Mouse (Mus musculus): Measurements from ENCODE around the gene Mctp1.

Gene Mctp1

GRCm38 (mm10) chr13:76609425-76609824, 225.1 kb downstream of the Mctp1 start:
- no peak for DNase-seq (ENCODE audit: extremely low read depth, low read depth)

- no peak for DNase-seq (ENCODE audit: extremely low read depth, low read depth)
Measured at GRCm38 (mm10) chr13:76611499-76611898, 227.2 kb downstream of the Mctp1 start.

- DNase-seq (ENCODE audit: extremely low read depth, low read depth): no peak
Measured at GRCm38 (mm10) chr13:76620111-76620510, 235.8 kb downstream of the Mctp1 start.

DNA sequence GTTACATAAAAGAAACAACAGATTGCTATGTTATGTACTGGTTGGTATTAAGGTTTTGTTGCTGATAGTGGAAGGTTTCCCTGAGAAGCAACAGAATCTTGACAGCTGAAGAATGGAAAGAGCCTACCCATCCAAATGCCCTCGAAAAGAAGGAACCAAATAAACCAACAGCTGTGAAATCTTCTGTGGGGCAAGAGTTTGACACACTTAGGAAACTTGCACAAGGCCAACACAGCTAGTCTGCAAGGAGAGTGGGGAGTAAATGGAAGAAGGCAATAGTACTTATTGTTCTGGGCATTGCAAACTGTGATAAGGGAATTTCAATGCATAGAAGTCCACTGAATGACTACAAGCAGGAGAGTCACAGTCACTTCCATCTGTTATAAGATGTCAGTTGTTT, 236.2 kb downstream of the Mctp1 start:
- DNase-seq (ENCODE audit: extremely low read depth, low read depth): no peak

GRCm38 (mm10) chr13:76633707-76634106, 249.4 kb downstream of the Mctp1 start:
- DNase-seq (ENCODE audit: extremely low read depth, low read depth): no peak

DNA sequence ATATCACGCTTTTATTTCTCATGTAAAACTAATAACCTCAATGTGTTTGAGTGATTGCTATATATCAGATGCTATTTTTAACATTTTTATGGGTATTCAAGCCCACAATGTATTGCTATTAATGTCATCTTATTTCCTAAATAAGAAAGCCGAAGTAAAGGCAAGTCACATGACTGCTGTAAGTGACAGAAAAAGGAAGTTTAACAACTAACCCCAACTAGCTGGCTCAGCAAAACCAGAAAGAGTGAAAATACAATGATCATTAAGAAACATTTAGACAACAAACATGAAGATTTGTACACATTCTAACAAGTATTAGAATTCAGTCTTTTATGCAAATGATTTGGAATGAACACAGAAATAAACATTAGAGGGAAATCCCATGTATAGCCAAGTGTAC, 253.9 kb downstream of the Mctp1 start:
- no peak for DNase-seq (ENCODE audit: extremely low read depth, low read depth)

- DNase-seq (ENCODE audit: extremely low read depth, low read depth): no peak
Measured at GRCm38 (mm10) chr13:76659523-76659922, 275.2 kb downstream of the Mctp1 start.

GRCm38 (mm10) chr13:76681286-76681685, 297.0 kb downstream of the Mctp1 start:
- DNase-seq (ENCODE audit: extremely low read depth, low read depth): peak; percentile 10

GRCm38 (mm10) chr13:76689349-76689748, 305.0 kb downstream of the Mctp1 start:
- no peak for DNase-seq (ENCODE audit: extremely low read depth, low read depth)

DNA sequence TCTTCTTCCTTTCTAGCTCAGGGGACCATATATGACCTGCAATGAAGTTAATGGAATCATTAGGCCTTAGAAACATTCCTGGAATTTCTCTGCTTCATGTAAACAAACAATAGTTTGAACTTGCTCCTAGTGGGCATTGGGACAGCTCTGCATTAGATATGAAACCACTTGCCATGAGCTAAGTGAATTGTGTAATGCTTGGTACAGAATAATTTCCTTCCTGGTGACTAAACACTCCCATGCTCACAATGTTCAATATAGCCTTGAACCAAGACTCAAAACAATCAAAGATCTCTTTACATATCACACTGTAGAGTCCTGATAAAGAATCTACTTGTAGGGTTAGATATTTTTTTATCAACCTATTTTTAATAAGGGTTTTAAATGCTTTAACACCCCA, 305.8 kb downstream of the Mctp1 start:
- DNase-seq (ENCODE audit: extremely low read depth, low read depth): no peak

DNA sequence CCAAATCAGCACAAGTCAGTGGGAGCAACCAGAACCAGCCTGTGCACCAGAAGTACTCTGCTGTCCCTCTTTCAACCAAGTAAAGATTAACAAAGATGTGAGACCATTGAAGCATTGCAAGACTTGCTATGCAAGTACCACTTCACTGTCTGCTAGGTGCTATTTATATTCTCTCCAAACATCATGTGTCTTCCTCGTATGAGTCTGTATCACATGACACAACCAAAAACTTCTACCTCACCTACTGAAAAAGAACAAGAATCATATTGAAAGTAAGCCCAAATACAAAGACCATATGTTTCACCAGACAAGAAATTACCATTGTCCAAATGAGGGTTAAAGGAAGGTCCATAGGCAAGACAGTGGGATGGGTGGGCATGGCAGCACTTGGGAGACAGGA, 306.4 kb downstream of the Mctp1 start:
- no peak for DNase-seq (ENCODE audit: extremely low read depth, low read depth)

GRCm38 (mm10) chr13:76734013-76734412, 349.7 kb downstream of the Mctp1 start:
- DNase-seq (ENCODE audit: extremely low read depth, low read depth): no peak

DNA sequence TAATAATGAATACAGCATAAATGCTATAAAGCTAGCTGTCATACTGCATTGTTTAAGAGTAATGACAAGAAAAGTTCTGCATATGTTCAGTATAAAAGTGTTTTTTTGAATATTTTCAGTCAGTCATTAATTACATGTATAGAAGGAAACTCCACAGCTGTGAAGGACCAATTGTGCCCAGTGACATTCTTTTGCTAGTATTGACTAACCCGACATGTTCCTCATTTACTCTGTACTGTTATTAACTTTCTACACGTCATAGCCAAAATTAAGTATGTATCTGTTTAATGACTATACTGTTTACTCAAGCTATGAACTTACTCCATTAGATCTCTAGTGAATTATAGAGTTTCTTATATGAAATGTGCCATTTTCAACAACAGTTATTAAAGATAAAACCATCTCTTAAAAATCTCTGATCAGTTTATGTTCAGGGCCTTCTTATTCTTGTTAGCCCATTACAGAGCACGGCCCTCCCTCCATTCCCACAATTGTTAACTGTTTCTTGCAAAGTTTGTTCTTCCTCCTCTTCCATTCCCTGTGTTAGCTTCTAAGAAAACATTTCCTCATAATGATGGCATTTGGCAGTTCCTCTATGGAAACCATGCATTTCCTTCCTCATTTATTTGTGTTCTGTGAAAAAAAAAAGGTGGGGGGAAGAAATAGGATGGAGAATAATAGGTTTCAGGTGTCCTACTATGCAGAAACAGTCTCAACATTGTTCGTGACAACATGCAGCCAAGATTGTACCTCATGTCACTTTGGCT, 366.5 kb downstream of the Mctp1 start:
- no peak for DNase-seq (ENCODE audit: extremely low read depth, low read depth)

DNA sequence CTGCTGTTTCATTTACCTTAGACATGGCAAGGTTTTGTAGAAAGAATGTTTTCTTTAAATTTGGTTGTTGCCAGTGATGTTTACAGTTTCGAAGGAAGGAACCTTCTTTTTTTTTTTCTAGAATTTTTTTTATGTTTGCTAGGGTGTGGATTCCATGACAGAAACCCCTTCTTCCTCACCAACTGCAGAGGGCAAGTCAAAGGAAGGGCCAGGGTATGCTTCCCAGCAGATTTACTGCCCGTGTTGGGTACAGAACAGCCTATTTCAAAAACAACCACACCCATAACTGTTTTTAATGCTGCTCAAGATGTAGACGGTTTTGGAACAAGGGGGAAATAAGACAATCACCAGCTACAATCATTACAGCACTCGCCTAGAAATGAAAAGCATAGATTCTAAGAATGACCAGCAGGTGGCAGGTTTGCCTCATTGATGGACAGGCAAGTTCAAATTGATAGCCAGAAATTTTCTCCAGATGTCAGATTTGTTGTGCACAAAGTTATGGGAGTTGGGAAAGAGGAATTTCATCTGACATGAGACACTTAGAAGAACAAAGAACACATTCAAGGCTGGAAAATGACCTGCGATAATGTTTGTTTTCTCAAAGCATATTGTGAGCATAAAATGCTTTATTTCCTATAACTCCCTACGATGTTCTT, 375.6 kb downstream of the Mctp1 start:
- DNase-seq (ENCODE audit: extremely low read depth, low read depth): peak; percentile 29

DNA sequence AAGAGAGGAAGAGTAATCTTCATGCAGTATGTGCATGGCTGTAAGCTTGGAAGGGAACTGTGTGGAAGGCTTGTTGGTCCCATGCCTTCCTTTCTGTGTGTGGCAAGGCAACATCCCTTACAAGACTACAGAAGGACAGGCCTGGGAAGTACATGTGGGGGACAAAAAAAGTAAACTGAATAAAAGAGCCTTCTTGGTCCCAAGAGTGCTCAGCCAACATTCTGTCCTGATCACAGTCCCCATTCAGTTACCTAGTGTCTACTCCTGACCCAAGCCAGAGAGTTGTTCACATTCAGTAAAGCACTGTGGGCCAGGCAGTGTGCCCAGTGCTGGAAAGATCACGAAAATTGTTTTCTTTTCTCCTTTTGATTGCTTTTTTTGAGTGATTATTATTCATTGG, 415.3 kb downstream of the Mctp1 start:
- no peak for DNase-seq (ENCODE audit: extremely low read depth, low read depth)

GRCm38 (mm10) chr13:76801126-76801632, 416.8 kb downstream of the Mctp1 start:
- no peak for DNase-seq (ENCODE audit: extremely low read depth, low read depth)

GRCm38 (mm10) chr13:76802051-76802728, 417.9 kb downstream of the Mctp1 start:
- DNase-seq (ENCODE audit: extremely low read depth, low read depth): no peak

DNA sequence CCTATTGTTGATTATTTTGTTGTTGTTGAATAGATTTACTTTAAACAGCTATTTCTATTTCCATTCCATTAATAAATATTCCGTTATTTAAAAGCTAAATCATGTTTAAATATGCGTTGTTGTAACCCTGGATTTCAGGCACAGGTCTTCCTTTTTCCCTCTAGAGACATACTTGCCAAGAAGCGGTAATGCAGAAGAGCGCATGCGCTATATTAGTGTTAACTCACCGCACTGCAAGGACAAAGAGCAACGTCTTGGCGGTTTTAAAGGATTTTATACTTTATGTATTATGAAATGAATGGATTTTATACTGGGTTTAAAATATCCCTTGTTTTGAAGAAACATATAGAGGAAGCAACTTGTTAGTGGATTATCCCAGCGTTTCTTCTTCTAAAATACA, 418.6 kb downstream of the Mctp1 start:
- DNase-seq (ENCODE audit: extremely low read depth, low read depth): no peak

DNA sequence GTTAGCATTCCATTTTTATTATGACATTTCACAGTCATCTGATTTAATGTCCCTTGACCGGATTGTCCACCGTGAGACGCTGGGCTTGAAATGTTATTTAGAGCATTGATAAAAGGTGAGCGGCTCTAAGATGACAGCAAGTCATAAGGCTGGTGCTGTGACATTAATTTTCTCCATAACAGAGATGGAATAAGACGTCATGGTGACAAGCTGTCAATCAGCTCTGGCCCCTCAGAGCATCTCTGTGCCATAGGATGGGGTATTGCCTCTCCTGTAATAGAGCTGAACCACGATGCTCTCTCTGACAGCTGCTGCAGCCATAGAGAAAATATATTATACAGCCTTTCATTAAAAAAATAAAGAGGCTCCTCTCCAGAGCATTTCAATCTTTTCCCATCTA, 419.5 kb downstream of the Mctp1 start:
- DNase-seq (ENCODE audit: extremely low read depth, low read depth): no peak

- DNase-seq (ENCODE audit: extremely low read depth, low read depth): no peak
Measured at GRCm38 (mm10) chr13:76808871-76809390, 424.6 kb downstream of the Mctp1 start.

GRCm38 (mm10) chr13:76809802-76810201, 425.5 kb downstream of the Mctp1 start:
- no peak for DNase-seq (ENCODE audit: extremely low read depth, low read depth)

GRCm38 (mm10) chr13:76810496-76810939, 426.2 kb downstream of the Mctp1 start:
- DNase-seq (ENCODE audit: extremely low read depth, low read depth): no peak

Data from MEL-GATA-1-ER (cell line).